Mouse (Mus musculus): ENCODE data around the gene Olfr1170.

The Olfr1170 gene

GRCm38 (mm10) chr2:88228234-88228633 is at the start of gene Olfr1170:
Olfr1170 (minus strand) TSS chr2:88228334.
- no peak for DNase-seq (ENCODE audit: low spot score)

GRCm38 (mm10) chr2:88220784-88221183 is 7.3 kb downstream of the Olfr1170 start:
- DNase-seq (ENCODE audit: low spot score): no peak

- DNase-seq (ENCODE audit: low spot score): no peak
Measured at GRCm38 (mm10) chr2:88181580-88181979, 46.6 kb downstream of the Olfr1170 start, which contains the start of gene Olfr1168. Olfr1168 (plus strand) TSS chr2:88181880.
